12 mouse cellular contexts compared by ENCODE assay signal in genomic region chr4:127429748-127430147, GRCm38 (mm10).
"Had no signal": no experiment of that assay in that cellular context is flagged by ENCODE, and none has a peak within 500 bp of the region (broad histone marks: within the 10 kb centered on the region; RNA-seq: fewer than 3 reads in every experiment).

No protein-coding gene starts in this region.

- H3K4me2 ChIP-seq: liver, embryonic 11.5 days; liver, embryonic 15.5 days; neural tube, embryonic 15.5 days had no signal

- H3K27ac ChIP-seq: liver, embryonic 15.5 days; neural tube, embryonic 15.5 days had no signal

- H3K27me3 ChIP-seq: liver, embryonic 15.5 days; neural tube, embryonic 15.5 days had no signal

- H3K9ac ChIP-seq: liver, embryonic 15.5 days; neural tube, embryonic 15.5 days had no signal

- DNase-seq: kidney, adult 2 months; kidney, postnatal 36 days; layer of hippocampus, adult 9-11 months; lung, adult 2 months; lung, postnatal 36 days; midbrain, embryonic 14.5 days; thymus, postnatal 4 days had no signal

- H3K9me3 ChIP-seq: liver, embryonic 15.5 days; neural tube, embryonic 15.5 days had no signal

- ATAC-seq: lung, postnatal 0 days had no signal

- H3K36me3 ChIP-seq: liver, embryonic 15.5 days; neural tube, embryonic 15.5 days had no signal

- H3K4me3 ChIP-seq: liver, embryonic 15.5 days; myocyte; neural tube, embryonic 15.5 days had no signal

- H3K4me1 ChIP-seq: liver, embryonic 15.5 days; neural tube, embryonic 15.5 days had no signal
